Mouse (Mus musculus) lung, postnatal 25 days (tissue): Measurements from ENCODE around the gene Gm6176.
"Not testable (repeated sequence)": the region's sequence is repeated elsewhere in the genome, so short reads cannot be mapped to it uniquely, and the experiment has no call there.

ENCODE experiments used
- DNase-seq: peaks from one replicate; pipeline ENCODE4 v3.0.0; 2022; ENCODE audit warnings: low spot score

Gene Gm6176

GRCm38 (mm10) chr7:22056205-22056604 is at the start of gene Gm6176:
TSS of gene Gm6176 (minus strand) at chr7:22056305.
- DNase-seq = not testable (repeated sequence)

DNA sequence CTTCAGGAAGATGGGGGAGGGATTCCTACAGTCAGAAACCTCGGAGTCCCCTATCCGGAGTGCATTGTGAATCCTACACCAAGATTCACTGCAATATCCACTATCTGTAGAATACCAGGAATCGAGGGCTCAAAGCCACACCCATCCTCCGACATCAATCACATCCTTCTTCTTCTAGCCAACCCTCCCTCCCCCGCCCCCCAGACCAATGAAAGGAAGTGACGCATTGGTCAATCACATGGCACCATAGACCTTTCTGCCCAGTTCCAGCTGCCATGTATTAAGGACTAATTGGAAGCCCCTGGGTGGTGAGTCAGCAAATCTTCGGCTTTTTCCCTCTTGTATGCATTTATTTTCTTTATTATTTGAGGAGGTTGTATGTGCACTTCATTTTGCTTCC is 12.7 kb upstream of the Gm6176 start, which contains the start of gene Vmn1r139:
TSS of gene Vmn1r139 (plus strand) at position 301 of the 400 bp plus-strand sequence.
- DNase-seq = not testable (repeated sequence)

DNA sequence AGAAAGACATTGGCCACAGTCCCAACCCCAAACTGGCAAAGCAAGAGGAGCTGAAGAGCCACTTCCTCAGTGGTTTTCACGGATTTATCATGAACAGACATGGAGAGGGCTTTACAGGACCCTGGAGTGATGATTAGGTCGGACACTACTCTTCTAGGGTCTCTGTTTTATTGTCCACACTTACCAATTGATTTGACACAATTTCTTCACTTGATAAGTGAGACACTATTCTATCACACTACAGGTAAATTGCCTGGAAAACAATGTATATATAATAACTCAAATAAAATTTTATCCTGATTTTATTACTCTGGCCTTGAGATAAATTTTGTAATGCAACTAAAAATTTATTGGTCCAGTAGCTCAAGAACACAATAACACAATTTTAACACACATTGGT is 27.3 kb downstream of the Gm6176 start, which contains the start of gene Vmn1r138:
TSS of gene Vmn1r138 (minus strand) at position 101 of the 400 bp plus-strand sequence.
- not testable (repeated sequence) for DNase-seq
